Mouse (Mus musculus) lung, postnatal 0 days (tissue): ENCODE results near the gene Gm20481. TPM values are rescaled to one million over a fixed set of nuclear protein-coding genes. Genes with fewer than 3 reads are reported as not detected.
"Not testable (repeated sequence)": the region's sequence is repeated elsewhere in the genome, so short reads cannot be mapped to it uniquely, and the experiment has no call there.

Source experiments
- ATAC-seq: fragments of 200-750 bp; cut with Nextera tagmentation; 2 replicates; pipeline ENCODE4 v1.8.0; 2017; ENCODE audit warnings: moderate library complexity
- DNase-seq: peaks from one replicate; pipeline ENCODE4 v3.0.0-alpha.2; 2016; ENCODE audit warnings: low spot score
- H3K27ac ChIP-seq: fragments of 300-500 bp; sonication (generic); 2 replicates; pipeline ENCODE4 v1.5.1; 2014; ENCODE audit warnings: antibody characterized with exemption, mild to moderate bottlenecking, low read length, mixed read lengths
- H3K27me3 ChIP-seq: fragments of 300-500 bp; sonication (generic); replicated peaks from 2 replicates; pipeline ENCODE4 v1.6.1; 2014; ENCODE audit warnings: low read length, mixed read lengths; ENCODE audit not compliant: insufficient read depth
- H3K36me3 ChIP-seq: fragments of 300-500 bp; sonication (generic); 2 replicates; pipeline ENCODE4 v1.6.1; 2014; ENCODE audit warnings: low read length, mixed read lengths; ENCODE audit not compliant: insufficient read depth
- H3K4me1 ChIP-seq: fragments of 300-500 bp; sonication (generic); 2 replicates; pipeline ENCODE4 v1.6.1; 2014; ENCODE audit warnings: antibody characterized with exemption, low read depth, low read length, mixed read lengths; ENCODE audit not compliant: insufficient read depth
- H3K4me2 ChIP-seq: fragments of 300-500 bp; sonication (generic); replicated peaks from 2 replicates; pipeline ENCODE4 v1.6.1; 2014; ENCODE audit warnings: low read depth, mild to moderate bottlenecking, low read length, moderate library complexity, mixed read lengths
- H3K4me3 ChIP-seq: fragments of 300-500 bp; sonication (generic); 2 replicates; pipeline ENCODE4 v1.5.1; 2014; ENCODE audit warnings: low read depth, low read length
- H3K9ac ChIP-seq: fragments of 300-500 bp; sonication (generic); replicated peaks from 2 replicates; pipeline ENCODE4 v1.6.1; 2014; ENCODE audit warnings: low read depth, mild to moderate bottlenecking
- H3K9me3 ChIP-seq: fragments of 300-500 bp; sonication (generic); 2 replicates; pipeline ENCODE4 v1.6.1; 2016; ENCODE audit warnings: low read length, mixed read lengths
- CTCF ChIP-seq: IDR thresholded peaks from 2 replicates; pipeline ENCODE4 v1.5.1; 2016; ENCODE audit warnings: antibody characterized with exemption, mild to moderate bottlenecking
- EP300 ChIP-seq: IDR thresholded peaks from 2 replicates; pipeline ENCODE4 v1.6.1; 2016; ENCODE audit warnings: antibody characterized with exemption, mild to moderate bottlenecking, control low read depth
- WGBS: fragments of 180-500 bp; shearing (Covaris S2); extraction: QIAGEN DNeasy Blood & Tissue Kit; methylation state at CpG from one replicate; pipeline ENCODE4 v1.1.7; 2014; 5-methylcytosine and 5-hydroxymethylcytosine counted together
- polyA plus RNA-seq: library from polyadenylated mRNA; unstranded; fragments of >200 nt; fragmentation: Nextera tagmentation; extraction: Ambion mirVana; gene quantifications from 2 replicates; pipeline ENCODE4 v1.2.1, GENCODE M21; 2015

Gm20481 gene
- polyA plus RNA-seq, 1 experiment from 2014 or later: not detected

DNA sequence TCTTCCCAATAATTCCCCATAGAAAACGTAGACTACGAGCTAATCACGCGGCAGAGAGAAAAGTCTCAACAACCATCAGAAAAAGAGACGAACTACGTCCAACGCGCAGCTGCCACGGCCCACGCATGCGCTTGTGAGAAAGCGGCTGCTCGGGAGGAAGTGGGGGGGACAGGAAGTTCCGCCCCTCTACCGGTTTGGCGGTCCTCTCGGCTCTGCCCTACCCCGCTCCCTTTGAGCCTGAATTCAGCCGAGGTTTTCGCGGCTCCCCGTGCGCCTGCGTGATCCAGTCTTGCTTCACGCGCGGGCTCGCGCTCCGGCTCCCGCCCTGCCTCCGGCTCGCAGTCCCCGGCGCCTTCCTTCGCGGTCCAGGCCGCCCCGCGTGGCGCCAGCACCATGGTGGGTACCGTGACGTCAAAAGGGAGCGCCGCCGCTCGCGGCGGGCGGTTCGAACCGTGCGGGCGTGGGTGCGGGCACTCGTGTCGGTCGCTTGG lies 12.0 kb downstream of the Gm20481 start, which contains the start of gene Lsm2:
Lsm2 (plus strand) TSS at position 173 of the 491 bp plus-strand sequence.
- Histone ChIP-seq H3K27ac (peak within 1 kb of the TSS; percentile 92), H3K4me1 (peaks cover 7% of the 10 kb centered on the region), H3K4me2 (peak within 1 kb of the TSS; percentile 86), H3K27me3 (no peaks in the 10 kb centered on the region), H3K4me3 (peak within 1 kb of the TSS; percentile 58), H3K9me3 (no peaks in the 10 kb centered on the region), H3K9ac (peak within 1 kb of the TSS; percentile 56), H3K36me3 (peaks cover 9% of the 10 kb centered on the region; the same call in 1 of the 2 replicates)
- DNase-seq (peak; percentile 98), ATAC-seq (peak; percentile 96)
- WGBS: under 1% methylated on average over 57 of the region's 58 CpGs
- TF ChIP-seq CTCF (peak; percentile 29), EP300 (no peak)

DNA sequence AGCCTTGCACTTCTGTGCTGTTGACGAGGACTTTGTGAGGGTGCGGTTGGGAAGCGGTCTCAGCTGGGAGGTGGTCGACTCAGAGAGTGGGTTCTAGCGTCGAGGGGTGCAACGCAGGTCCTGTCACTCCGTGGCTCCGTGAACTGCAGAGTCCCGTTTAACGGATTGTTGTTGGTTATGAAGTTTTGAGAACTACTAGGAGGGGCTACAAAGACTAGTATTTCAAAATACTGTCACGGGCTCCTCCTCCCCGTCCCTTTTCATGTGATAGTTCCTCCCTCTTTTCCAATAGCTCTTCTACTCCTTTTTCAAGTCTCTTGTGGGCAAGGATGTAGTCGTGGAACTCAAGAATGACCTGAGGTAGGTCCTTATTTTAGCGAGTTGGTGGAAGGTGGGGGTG lies 12.6 kb downstream of the Gm20481 start:
- TF ChIP-seq CTCF (no peak), EP300 (no peak)
- H3K4me1 ChIP-seq: peaks cover 7% of the 10 kb centered on the region
- peak overlapping the region; percentile 58 for H3K4me3 ChIP-seq
- H3K36me3 ChIP-seq: peaks cover 9% of the 10 kb centered on the region; the same call in 1 of the 2 replicates
- no peaks in the 10 kb centered on the region for H3K9me3 ChIP-seq
- WGBS: under 1% methylated on average over 15 of the region's 15 CpGs
- no peaks in the 10 kb centered on the region for H3K27me3 ChIP-seq
- peak overlapping the region; percentile 86 for H3K4me2 ChIP-seq
- DNase-seq (peak; percentile 31), ATAC-seq (no peak)
- peak overlapping the region; percentile 56 for H3K9ac ChIP-seq
- H3K27ac ChIP-seq: peak overlapping the region; percentile 92

DNA sequence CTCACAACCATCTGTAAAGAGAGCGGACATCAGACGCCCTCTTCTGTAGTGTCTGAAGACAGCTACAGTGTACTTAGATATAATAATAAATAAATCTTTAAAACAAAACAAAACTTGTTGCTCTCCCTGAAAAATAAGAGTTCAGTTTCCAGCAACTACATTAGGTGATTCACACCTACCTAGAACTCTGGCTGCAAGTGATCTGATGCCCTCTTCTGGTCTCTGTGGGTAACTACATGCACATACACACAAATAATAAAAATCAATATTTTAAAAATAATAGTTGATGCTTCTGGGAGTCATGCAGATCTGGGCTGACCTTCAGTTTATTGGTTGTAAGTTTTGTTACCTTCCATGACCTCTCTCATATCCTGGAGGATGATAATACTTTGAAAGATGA lies 14.5 kb downstream of the Gm20481 start:
- peak; percentile 78 for TF ChIP-seq CTCF
- no peak for TF ChIP-seq EP300
- H3K36me3 ChIP-seq: peaks cover 9% of the 10 kb centered on the region; the same call in 1 of the 2 replicates
- ATAC-seq (no peak), DNase-seq (peak; percentile 74)
- H3K9ac ChIP-seq: no peak overlapping the region
- peaks cover 7% of the 10 kb centered on the region for H3K4me1 ChIP-seq
- no peak overlapping the region for H3K27ac ChIP-seq
- H3K27me3 ChIP-seq: no peaks in the 10 kb centered on the region
- 77% methylated on average over 2 of the region's 2 CpGs for WGBS
- H3K4me2 ChIP-seq: no peak overlapping the region
- no peaks in the 10 kb centered on the region for H3K9me3 ChIP-seq
- H3K4me3 ChIP-seq: no peak overlapping the region

DNA sequence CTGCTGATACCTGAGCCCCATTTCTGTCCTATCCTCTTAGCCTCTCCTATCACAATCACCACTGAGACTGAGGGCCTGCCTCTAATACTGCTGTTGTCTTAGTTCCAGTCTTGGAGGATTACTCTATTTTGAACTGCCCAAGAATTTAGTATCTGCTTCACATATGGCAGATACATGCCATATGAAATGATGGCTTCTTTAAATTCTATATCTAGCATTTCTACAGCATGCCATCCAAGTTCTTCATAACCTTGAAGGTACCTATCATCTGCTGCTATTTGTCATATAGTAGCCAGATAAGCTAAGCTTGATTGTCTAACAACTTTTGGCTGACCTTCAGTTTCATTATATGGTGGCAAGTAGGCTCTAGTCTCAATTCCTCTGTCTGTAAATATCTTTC lies 25.0 kb downstream of the Gm20481 start:
- Histone ChIP-seq H3K4me3 (no peak overlapping the region), H3K9me3 (no peaks in the 10 kb centered on the region), H3K4me2 (no peak overlapping the region), H3K36me3 (no peaks in the 10 kb centered on the region), H3K4me1 (peaks cover 4% of the 10 kb centered on the region; the same call in 1 of the 2 replicates), H3K27me3 (no peaks in the 10 kb centered on the region), H3K27ac (no peak overlapping the region), H3K9ac (no peak overlapping the region)
- DNase-seq (no peak), ATAC-seq (no peak)
- TF ChIP-seq EP300: no peak
- TF ChIP-seq CTCF: no peak

DNA sequence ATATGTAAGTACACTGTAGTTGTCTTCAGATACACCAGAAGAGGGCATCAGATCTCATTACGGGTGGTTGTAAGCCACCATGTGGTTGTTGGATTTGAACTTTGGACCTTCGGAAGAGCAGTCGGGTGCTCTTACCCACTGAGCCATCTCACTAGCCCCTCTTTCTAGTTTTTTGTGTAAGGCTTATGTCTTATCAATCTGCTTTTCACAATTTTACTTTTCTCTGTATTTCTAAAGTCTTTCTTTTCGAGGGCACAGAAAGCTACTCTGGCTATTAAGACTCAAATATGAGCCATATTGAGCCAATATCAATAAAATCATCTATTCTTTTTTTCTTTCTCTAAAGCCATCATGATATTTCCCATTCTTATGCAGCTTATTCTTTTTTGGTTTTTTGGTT lies 25.5 kb downstream of the Gm20481 start:
- not testable (repeated sequence) for H3K9me3 ChIP-seq, H3K36me3 ChIP-seq, H3K4me1 ChIP-seq, ATAC-seq, H3K27ac ChIP-seq, H3K4me3 ChIP-seq, H3K9ac ChIP-seq, H3K27me3 ChIP-seq, DNase-seq, H3K4me2 ChIP-seq
- WGBS: 84% methylated on average over 4 of the region's 4 CpGs

DNA sequence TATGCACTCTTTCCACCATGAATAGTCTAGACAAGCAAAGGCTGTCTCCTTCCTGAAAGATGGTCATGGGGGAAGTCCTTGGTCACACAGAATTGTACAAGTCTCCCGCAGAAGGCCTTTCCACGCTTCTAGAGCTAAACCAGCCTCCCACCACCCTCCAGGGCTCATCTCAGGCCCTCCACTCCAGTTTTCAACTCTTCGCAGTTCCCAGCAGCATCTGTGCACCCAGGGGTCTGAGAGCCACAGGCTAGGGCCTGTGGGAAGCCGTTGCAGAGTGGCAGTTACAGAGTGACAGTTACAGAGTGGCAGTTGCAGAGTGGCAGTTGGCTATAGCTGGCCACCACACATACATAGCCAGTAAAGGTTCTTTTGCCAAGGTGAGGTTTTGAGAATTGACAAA lies 26.2 kb downstream of the Gm20481 start:
- not testable (repeated sequence) for H3K36me3 ChIP-seq, H3K27me3 ChIP-seq, H3K27ac ChIP-seq, H3K9me3 ChIP-seq, H3K9ac ChIP-seq, H3K4me3 ChIP-seq, ATAC-seq, H3K4me2 ChIP-seq, DNase-seq, H3K4me1 ChIP-seq
- WGBS: 93% methylated on average over 4 of the region's 4 CpGs
